Mouse (Mus musculus) G1E (cell line): ENCODE data around the gene Krtcap2.

Source experiments
- CTCF ChIP-seq: IDR thresholded peaks from 2 replicates; pipeline ENCODE4 v1.5.1; 2012; ENCODE audit warnings: low read depth, low read length, inconsistent platforms, mixed read lengths
- GATA1 ChIP-seq: IDR thresholded peaks from 2 replicates; pipeline ENCODE4 v1.6.1; 2012; ENCODE audit warnings: borderline replicate concordance, low read length, inconsistent platforms, mixed read lengths
- GATA2 ChIP-seq: IDR thresholded peaks from 2 replicates; pipeline ENCODE4 v1.6.1; 2012; ENCODE audit warnings: low read depth, low read length, inconsistent platforms, borderline replicate concordance
- POLR2AphosphoS5 ChIP-seq: IDR thresholded peaks from 2 replicates; pipeline ENCODE4 v1.6.1; 2012; ENCODE audit warnings: low read depth, low read length, inconsistent platforms; ENCODE audit not compliant: insufficient replicate concordance
- TAL1 ChIP-seq: conservative IDR thresholded peaks from 2 replicates; pipeline ENCODE4 v1.6.1; 2012; ENCODE audit warnings: low read depth, low read length, inconsistent platforms, mixed read lengths

- no peak for TF ChIP-seq CTCF
- TF ChIP-seq TAL1, result no peak
- TF ChIP-seq GATA1, result no peak
- no peak for TF ChIP-seq POLR2AphosphoS5
- no peak for TF ChIP-seq GATA2
Measured at GRCm38 (mm10) chr3:89238494-89238893, 7.3 kb upstream of the Krtcap2 start.
